Mouse (Mus musculus): ENCODE results near the gene Gna13. TPM values are rescaled to one million over a fixed set of nuclear protein-coding genes. Genes with fewer than 3 reads are reported as not detected.
A peak's percentile ranks its signal among the peaks of the same experiment; 100 is the strongest.

Gna13 gene
- polyA plus RNA-seq, 1 experiment from 2014 or later: 21.7 TPM

- H3K9ac ChIP-seq (replicated peaks; ENCODE audit: low read length): no peak overlapping the region
- H3K36me3 ChIP-seq (ENCODE audit: control insufficient read depth, insufficient read depth, low read length): no peaks in the 10 kb centered on the region
- DNase-seq (no peak), ATAC-seq (ENCODE audit: low FRiP score, low TSS enrichment) (no peak)
- no peaks in the 10 kb centered on the region for H3K9me3 ChIP-seq (ENCODE audit: control insufficient read depth, low read length)
- H3K4me3 ChIP-seq (replicated peaks; ENCODE audit: low read depth, low read length): no peak overlapping the region
- no peaks in the 10 kb centered on the region for H3K4me1 ChIP-seq (ENCODE audit: control insufficient read depth, insufficient read depth, low read length)
- WGBS: 84% methylated on average over 6 of the region's 6 CpGs
- H3K27me3 ChIP-seq (ENCODE audit: control insufficient read depth, insufficient read depth, low read length): no peaks in the 10 kb centered on the region
- H3K27ac ChIP-seq (replicated peaks; ENCODE audit: low read depth, low read length): no peak overlapping the region
- H3K4me2 ChIP-seq (ENCODE audit: low read length): no peak overlapping the region
These were observed 8.4 kb upstream of the Gna13 start for GRCm38 (mm10) chr11:109354236-109354613.

- H3K36me3 ChIP-seq (ENCODE audit: control insufficient read depth, insufficient read depth, low read length): no peaks in the 10 kb centered on the region
- no peak overlapping the region for H3K4me2 ChIP-seq (ENCODE audit: low read length)
- no peaks in the 10 kb centered on the region for H3K4me1 ChIP-seq (ENCODE audit: control insufficient read depth, insufficient read depth, low read length)
- H3K9ac ChIP-seq (replicated peaks; ENCODE audit: low read length): no peak overlapping the region
- H3K27ac ChIP-seq (replicated peaks; ENCODE audit: low read depth, low read length): no peak overlapping the region
- WGBS: 62% methylated on average over 16 of the region's 16 CpGs
- no peaks in the 10 kb centered on the region for H3K27me3 ChIP-seq (ENCODE audit: control insufficient read depth, insufficient read depth, low read length)
- ATAC-seq (ENCODE audit: low FRiP score, low TSS enrichment): no peak
- DNase-seq: no peak
- no peak overlapping the region for H3K4me3 ChIP-seq (replicated peaks; ENCODE audit: low read depth, low read length)
- H3K9me3 ChIP-seq (ENCODE audit: control insufficient read depth, low read length): no peaks in the 10 kb centered on the region
These were observed 6.8 kb upstream of the Gna13 start for GRCm38 (mm10) chr11:109355771-109356388.

- no peaks in the 10 kb centered on the region for H3K9me3 ChIP-seq (ENCODE audit: control insufficient read depth, low read length)
- ATAC-seq (ENCODE audit: low FRiP score, low TSS enrichment): no peak
- H3K4me1 ChIP-seq (ENCODE audit: control insufficient read depth, insufficient read depth, low read length): 0 out of 2 replicates have a peak, but pooled peaks cover 3% of the 10 kb centered on the region
- H3K27ac ChIP-seq (replicated peaks; ENCODE audit: low read depth, low read length): no peak overlapping the region
- H3K4me2 ChIP-seq (ENCODE audit: low read length): no peak overlapping the region
- 89% methylated on average over 5 of the region's 5 CpGs for WGBS
- H3K4me3 ChIP-seq (replicated peaks; ENCODE audit: low read depth, low read length): no peak overlapping the region
- 0 out of 2 replicates have a peak, but pooled peaks cover 6% of the 10 kb centered on the region for H3K27me3 ChIP-seq (ENCODE audit: control insufficient read depth, insufficient read depth, low read length)
- DNase-seq: no peak
- no peaks in the 10 kb centered on the region for H3K36me3 ChIP-seq (ENCODE audit: control insufficient read depth, insufficient read depth, low read length)
- H3K9ac ChIP-seq (replicated peaks; ENCODE audit: low read length): no peak overlapping the region
These were observed 5.5 kb upstream of the Gna13 start for GRCm38 (mm10) chr11:109357171-109357570.

GRCm38 (mm10) chr11:109358549-109358948, 4.1 kb upstream of the Gna13 start:
- no peaks in the 10 kb centered on the region for H3K36me3 ChIP-seq (ENCODE audit: control insufficient read depth, insufficient read depth, low read length)
- DNase-seq (peak; percentile 47), ATAC-seq (ENCODE audit: low FRiP score, low TSS enrichment) (no peak)
- no peak overlapping the region for H3K9ac ChIP-seq (replicated peaks; ENCODE audit: low read length)
- 0 out of 2 replicates have a peak, but pooled peaks cover 3% of the 10 kb centered on the region for H3K4me1 ChIP-seq (ENCODE audit: control insufficient read depth, insufficient read depth, low read length)
- H3K27me3 ChIP-seq (ENCODE audit: control insufficient read depth, insufficient read depth, low read length): 0 out of 2 replicates have a peak, but pooled peaks cover 6% of the 10 kb centered on the region
- H3K4me2 ChIP-seq (ENCODE audit: low read length): no peak overlapping the region
- peak overlapping the region; percentile 57 for H3K27ac ChIP-seq (replicated peaks; ENCODE audit: low read depth, low read length)
- H3K9me3 ChIP-seq (ENCODE audit: control insufficient read depth, low read length): no peaks in the 10 kb centered on the region
- WGBS: 15% methylated on average over 3 of the region's 3 CpGs
- H3K4me3 ChIP-seq (replicated peaks; ENCODE audit: low read depth, low read length): no peak overlapping the region

GRCm38 (mm10) chr11:109359043-109359752, 3.4 kb upstream of the Gna13 start:
- Histone ChIP-seq H3K27me3 (ENCODE audit: control insufficient read depth, insufficient read depth, low read length) (0 out of 2 replicates have a peak, but pooled peaks cover 6% of the 10 kb centered on the region), H3K4me2 (ENCODE audit: low read length) (no peak overlapping the region), H3K36me3 (ENCODE audit: control insufficient read depth, insufficient read depth, low read length) (no peaks in the 10 kb centered on the region), H3K9ac (replicated peaks; ENCODE audit: low read length) (no peak overlapping the region), H3K9me3 (ENCODE audit: control insufficient read depth, low read length) (no peaks in the 10 kb centered on the region), H3K4me1 (ENCODE audit: control insufficient read depth, insufficient read depth, low read length) (peaks cover 5% of the 10 kb centered on the region), H3K4me3 (replicated peaks; ENCODE audit: low read depth, low read length) (no peak overlapping the region), H3K27ac (replicated peaks; ENCODE audit: low read depth, low read length) (peak overlapping the region; percentile 57)
- ATAC-seq (ENCODE audit: low FRiP score, low TSS enrichment) (no peak), DNase-seq (peak; percentile 49)
- WGBS: 23% methylated on average over 13 of the region's 13 CpGs

GRCm38 (mm10) chr11:109360102-109360501, 2.5 kb upstream of the Gna13 start:
- Histone ChIP-seq H3K36me3 (ENCODE audit: control insufficient read depth, insufficient read depth, low read length) (no peaks in the 10 kb centered on the region), H3K4me1 (ENCODE audit: control insufficient read depth, insufficient read depth, low read length) (peaks cover 14% of the 10 kb centered on the region), H3K9me3 (ENCODE audit: control insufficient read depth, low read length) (no peaks in the 10 kb centered on the region), H3K27me3 (ENCODE audit: control insufficient read depth, insufficient read depth, low read length) (0 out of 2 replicates have a peak, but pooled peaks cover 6% of the 10 kb centered on the region), H3K4me3 (replicated peaks; ENCODE audit: low read depth, low read length) (no peak overlapping the region), H3K9ac (replicated peaks; ENCODE audit: low read length) (no peak overlapping the region), H3K27ac (replicated peaks; ENCODE audit: low read depth, low read length) (no peak overlapping the region; the same call in 1 of the 2 replicates), H3K4me2 (ENCODE audit: low read length) (no peak overlapping the region)
- 86% methylated on average over 6 of the region's 6 CpGs for WGBS
- ATAC-seq (ENCODE audit: low FRiP score, low TSS enrichment) (no peak), DNase-seq (no peak)

GRCm38 (mm10) chr11:109360581-109361040, 2.0 kb upstream of the Gna13 start:
- DNase-seq: no peak
- H3K9ac ChIP-seq (replicated peaks; ENCODE audit: low read length): no peak overlapping the region
- no peak overlapping the region for H3K27ac ChIP-seq (replicated peaks; ENCODE audit: low read depth, low read length)
- ATAC-seq (ENCODE audit: low FRiP score, low TSS enrichment): no peak
- H3K9me3 ChIP-seq (ENCODE audit: control insufficient read depth, low read length): no peaks in the 10 kb centered on the region
- no peaks in the 10 kb centered on the region for H3K36me3 ChIP-seq (ENCODE audit: control insufficient read depth, insufficient read depth, low read length)
- no peak overlapping the region for H3K4me3 ChIP-seq (replicated peaks; ENCODE audit: low read depth, low read length)
- H3K4me2 ChIP-seq (ENCODE audit: low read length): no peak overlapping the region
- H3K27me3 ChIP-seq (ENCODE audit: control insufficient read depth, insufficient read depth, low read length): 0 out of 2 replicates have a peak, but pooled peaks cover 6% of the 10 kb centered on the region
- H3K4me1 ChIP-seq (ENCODE audit: control insufficient read depth, insufficient read depth, low read length): peaks cover 15% of the 10 kb centered on the region
- WGBS: 71% methylated on average over 12 of the region's 12 CpGs

GRCm38 (mm10) chr11:109361241-109361630, 1.4 kb upstream of the Gna13 start:
- DNase-seq (no peak), ATAC-seq (ENCODE audit: low FRiP score, low TSS enrichment) (no peak)
- WGBS: 85% methylated on average over 7 of the region's 7 CpGs
- Histone ChIP-seq H3K9ac (replicated peaks; ENCODE audit: low read length) (no peak overlapping the region), H3K4me1 (ENCODE audit: control insufficient read depth, insufficient read depth, low read length) (peaks cover 20% of the 10 kb centered on the region), H3K36me3 (ENCODE audit: control insufficient read depth, insufficient read depth, low read length) (peaks cover under 1% of the 10 kb centered on the region; the same call in 1 of the 2 replicates), H3K27ac (replicated peaks; ENCODE audit: low read depth, low read length) (no peak overlapping the region), H3K4me2 (ENCODE audit: low read length) (peak overlapping the region; percentile 81), H3K9me3 (ENCODE audit: control insufficient read depth, low read length) (no peaks in the 10 kb centered on the region), H3K27me3 (ENCODE audit: control insufficient read depth, insufficient read depth, low read length) (0 out of 2 replicates have a peak, but pooled peaks cover 6% of the 10 kb centered on the region), H3K4me3 (replicated peaks; ENCODE audit: low read depth, low read length) (no peak overlapping the region)

Data from midbrain, embryonic 14.5 days (tissue).